Mouse (Mus musculus): ENCODE measurements around the gene Colec11. TPM values are rescaled to one million over a fixed set of nuclear protein-coding genes. Genes with fewer than 3 reads are reported as not detected.

Gene Colec11
- total and polyA plus RNA-seq, 3 experiments: 0.54 to 0.74 TPM; not detected in 1

DNA sequence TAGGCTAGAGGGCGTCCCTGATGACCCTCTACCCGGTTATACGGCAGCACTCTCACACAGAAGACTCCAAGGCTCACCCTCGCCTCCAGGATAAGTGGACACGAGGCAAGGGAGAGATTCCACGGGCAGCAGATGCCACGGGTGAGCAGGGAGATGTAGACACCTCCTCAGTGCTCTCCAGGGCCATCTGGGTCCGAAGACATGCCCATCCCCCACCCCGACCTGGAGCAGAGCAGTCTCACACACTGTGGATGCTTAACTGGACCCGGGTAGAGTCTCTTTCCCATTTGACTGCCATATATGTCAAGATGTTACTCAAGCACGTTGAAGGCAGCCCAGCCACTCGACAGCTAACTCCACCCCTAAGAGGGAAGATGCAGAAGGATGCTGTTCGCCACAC lies 32.7 kb downstream of the Colec11 start:
- no peak for DNase-seq (ENCODE audit: low read depth, low spot score)
- 0 out of 4 replicates have a peak, but pooled peaks cover 0 to 3% of the 10 kb centered on the region in 2 experiments for H3K36me3 ChIP-seq (ENCODE audit: control insufficient read depth in 1 of 2, insufficient read depth in 2 of 2, low read length in 2 of 2)
- no peaks in the 10 kb centered on the region for H3K79me2 ChIP-seq (ENCODE audit: control insufficient read depth, insufficient read depth, low read length, poor library complexity)
- no peak overlapping the region for H3K27ac ChIP-seq (ENCODE audit: control insufficient read depth, low read depth, low read length)
- H3K4me3 ChIP-seq (ENCODE audit: control insufficient read depth in 1 of 2, insufficient read depth in 1 of 2, low read depth in 2 of 2, low read length in 2 of 2): no peak overlapping the region
- no peak overlapping the region for H3K9ac ChIP-seq (ENCODE audit: control insufficient read depth, low read depth, low read length, poor library complexity, severe bottlenecking)
- no peaks in the 10 kb centered on the region for H3K27me3 ChIP-seq (ENCODE audit: control insufficient read depth in 1 of 2, insufficient read depth in 2 of 2, low read length in 2 of 2)
- H3K4me1 ChIP-seq (ENCODE audit: control insufficient read depth in 1 of 2, insufficient read depth in 2 of 2, low read length in 2 of 2): peaks cover 0 to 8% of the 10 kb centered on the region in 2 experiments; a peak in 1 of 4 replicates
- TF ChIP-seq POLR2AphosphoS2 (IDR thresholded peaks at IDR 0.05; ENCODE audit: low read length) (no peak), BHLHE40 (IDR thresholded peaks at IDR 0.05; ENCODE audit: borderline replicate concordance, low read depth, low read length) (no peak), CHD1 (IDR thresholded peaks at IDR 0.05; ENCODE audit: low read depth, low read length) (no peak), TCF12 (IDR thresholded peaks at IDR 0.05; ENCODE audit: low read depth, low read length) (no peak), MEF2A (IDR thresholded peaks at IDR 0.05; ENCODE audit: extremely low read depth, insufficient replicate concordance, low read depth, low read length, poor library complexity, severe bottlenecking) (no peak), RAD21 (IDR thresholded peaks at IDR 0.05; ENCODE audit: low read depth, low read length) (no peak), TBP (IDR thresholded peaks at IDR 0.05; ENCODE audit: low read depth, low read length) (no peak), E2F4 (IDR thresholded peaks at IDR 0.05; ENCODE audit: borderline replicate concordance, low read depth, low read length) (no peak), KAT2A (conservative IDR thresholded peaks at IDR 0.05; ENCODE audit: low read depth, low read length) (no peak), SMC3 (IDR thresholded peaks at IDR 0.05; ENCODE audit: low read depth, low read length) (no peak)
- no peaks in the 10 kb centered on the region for H3K9me3 ChIP-seq (replicated peaks; ENCODE audit: insufficient read depth, low read length)

DNA sequence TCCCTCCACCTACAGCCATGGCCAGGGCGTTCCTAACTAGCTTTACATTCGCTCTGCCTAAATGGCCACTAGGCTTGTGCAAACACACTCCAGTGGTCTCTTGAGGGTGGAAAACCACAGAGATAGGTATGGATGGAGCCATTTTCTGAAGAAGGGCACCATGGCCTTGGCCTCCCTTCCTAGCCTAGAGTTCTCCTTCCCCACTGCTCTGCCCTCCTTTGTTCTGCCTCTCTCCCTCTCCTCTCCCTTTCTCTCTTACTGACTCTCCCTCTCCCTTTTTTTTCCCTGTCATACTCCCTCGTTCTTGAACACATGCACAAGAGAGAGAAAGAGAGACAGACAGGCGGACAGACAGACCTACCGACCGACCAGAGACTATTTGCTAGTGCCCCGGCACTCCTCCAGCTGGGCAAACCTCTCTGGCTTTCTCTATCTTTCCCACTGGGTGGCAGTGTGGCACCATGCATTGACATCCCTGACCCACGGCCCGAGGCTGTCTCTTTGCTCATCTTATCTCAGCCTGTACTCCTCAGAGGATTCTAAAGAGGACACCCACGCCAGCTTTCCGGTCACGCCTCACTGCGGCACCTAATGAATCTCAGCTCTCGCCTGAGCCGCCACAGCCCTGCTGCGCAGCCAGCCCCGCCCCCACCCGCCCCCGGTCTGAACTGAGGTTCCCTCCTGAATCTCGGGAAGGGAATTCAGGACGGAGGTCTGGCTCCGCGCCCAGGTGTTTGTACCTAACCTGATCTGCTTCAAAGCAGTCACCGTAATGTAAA lies 33.9 kb downstream of the Colec11 start:
- peak; percentile 88 for DNase-seq (ENCODE audit: low read depth, low spot score)
- no peaks in the 10 kb centered on the region for H3K79me2 ChIP-seq (ENCODE audit: control insufficient read depth, insufficient read depth, low read length, poor library complexity)
- H3K4me1 ChIP-seq (ENCODE audit: control insufficient read depth in 1 of 2, insufficient read depth in 2 of 2, low read length in 2 of 2): peaks cover 0 to 8% of the 10 kb centered on the region in 2 experiments; a peak in 1 of 4 replicates
- H3K9me3 ChIP-seq (replicated peaks; ENCODE audit: insufficient read depth, low read length): no peaks in the 10 kb centered on the region
- H3K4me3 ChIP-seq (ENCODE audit: control insufficient read depth in 1 of 2, insufficient read depth in 1 of 2, low read depth in 2 of 2, low read length in 2 of 2): peak overlapping the region; percentile 23 to 42
- 0 out of 4 replicates have a peak, but pooled peaks cover 0 to 3% of the 10 kb centered on the region in 2 experiments for H3K36me3 ChIP-seq (ENCODE audit: control insufficient read depth in 1 of 2, insufficient read depth in 2 of 2, low read length in 2 of 2)
- H3K27ac ChIP-seq (ENCODE audit: control insufficient read depth, low read depth, low read length): no peak overlapping the region
- H3K27me3 ChIP-seq (ENCODE audit: control insufficient read depth in 1 of 2, insufficient read depth in 2 of 2, low read length in 2 of 2): no peaks in the 10 kb centered on the region
- H3K9ac ChIP-seq (ENCODE audit: control insufficient read depth, low read depth, low read length, poor library complexity, severe bottlenecking): peak overlapping the region; percentile 43
- peak; percentile 87 for TF ChIP-seq ZC3H11A (IDR thresholded peaks at IDR 0.05; ENCODE audit: low read depth, low read length)
- no peak for TF ChIP-seq ELF1 (IDR thresholded peaks at IDR 0.05; ENCODE audit: low read depth, low read length)
- no peak for TF ChIP-seq CHD2 (IDR thresholded peaks at IDR 0.05; ENCODE audit: low read length)
- 0 out of 2 replicates have a peak, but pooled peaks have one; percentile 28 for TF ChIP-seq HCFC1 (IDR thresholded peaks at IDR 0.05; ENCODE audit: low read depth, low read length)
- TF ChIP-seq USF2 (IDR thresholded peaks at IDR 0.05; ENCODE audit: borderline replicate concordance in 1 of 2, insufficient read depth in 1 of 2, low read depth in 1 of 2, low read length in 2 of 2): no peak
- 0 out of 2 replicates have a peak, but pooled peaks have one; percentile 35 for TF ChIP-seq ETS1 (IDR thresholded peaks at IDR 0.05; ENCODE audit: low read depth, low read length)
- 0 out of 2 replicates have a peak, but pooled peaks have one; percentile 25 for TF ChIP-seq MXI1 (IDR thresholded peaks at IDR 0.05; ENCODE audit: low read depth, low read length)
- 0 out of 2 replicates have a peak, but pooled peaks have one; percentile 33 for TF ChIP-seq GATA1 (IDR thresholded peaks at IDR 0.05; ENCODE audit: low read depth, low read length)
- no peak for TF ChIP-seq JUND (IDR thresholded peaks at IDR 0.05; ENCODE audit: low read depth, low read length)
- no peak for TF ChIP-seq ZNF384 (IDR thresholded peaks at IDR 0.05; ENCODE audit: low read depth, low read length)
- no peak for TF ChIP-seq POLR2AphosphoS5 (IDR thresholded peaks at IDR 0.05; ENCODE audit: borderline replicate concordance, low read depth, low read length)
- peak; percentile 78; the same call in 1 of the 2 replicates for TF ChIP-seq RCOR1 (IDR thresholded peaks at IDR 0.05; ENCODE audit: low read depth, low read length)
- no peak for TF ChIP-seq KAT2A (conservative IDR thresholded peaks at IDR 0.05; ENCODE audit: low read depth, low read length)
- peak; percentile 90 for TF ChIP-seq SMC3 (IDR thresholded peaks at IDR 0.05; ENCODE audit: low read depth, low read length)
- TF ChIP-seq CHD1 (IDR thresholded peaks at IDR 0.05; ENCODE audit: low read depth, low read length): no peak
- peak; percentile 76 to 96 (median 90) for TF ChIP-seq CTCF (IDR thresholded peaks at IDR 0.05 in 2 of 3, conservative IDR thresholded peaks at IDR 0.05 in 1 of 3; ENCODE audit: control insufficient read depth in 1 of 3, insufficient read depth in 1 of 3, low read depth in 2 of 3, low read length in 3 of 3, poor library complexity in 1 of 3, severe bottlenecking in 1 of 3)
- no peak for TF ChIP-seq USF1 (IDR thresholded peaks at IDR 0.05; ENCODE audit: low read depth, low read length)
- TF ChIP-seq RAD21 (IDR thresholded peaks at IDR 0.05; ENCODE audit: low read depth, low read length): peak; percentile 99
- no peak for TF ChIP-seq NRF1 (IDR thresholded peaks at IDR 0.05; ENCODE audit: insufficient read depth, low read depth, low read length, poor library complexity, severe bottlenecking)
- no peak for TF ChIP-seq E2F4 (IDR thresholded peaks at IDR 0.05; ENCODE audit: borderline replicate concordance, low read depth, low read length)
- 0 out of 2 replicates have a peak, but pooled peaks have one; percentile 18 for TF ChIP-seq MAZ (IDR thresholded peaks at IDR 0.05; ENCODE audit: low read depth, low read length)
- TF ChIP-seq SIN3A (IDR thresholded peaks at IDR 0.05; ENCODE audit: low read length): peak; percentile 46; the same call in 1 of the 2 replicates
- TF ChIP-seq MYB (IDR thresholded peaks at IDR 0.05; ENCODE audit: low read depth, low read length): no peak
